Mouse (Mus musculus) spleen, adult 18-20 months (tissue): ENCODE data around the gene Slc25a10.

Experiments
- DNase-seq, 2 experiments: peaks; one replicate each; pipeline ENCODE4 v3.0.0; 2022; ENCODE audit warnings: mixed read lengths in 2 of 2

Gene Slc25a10

DNA sequence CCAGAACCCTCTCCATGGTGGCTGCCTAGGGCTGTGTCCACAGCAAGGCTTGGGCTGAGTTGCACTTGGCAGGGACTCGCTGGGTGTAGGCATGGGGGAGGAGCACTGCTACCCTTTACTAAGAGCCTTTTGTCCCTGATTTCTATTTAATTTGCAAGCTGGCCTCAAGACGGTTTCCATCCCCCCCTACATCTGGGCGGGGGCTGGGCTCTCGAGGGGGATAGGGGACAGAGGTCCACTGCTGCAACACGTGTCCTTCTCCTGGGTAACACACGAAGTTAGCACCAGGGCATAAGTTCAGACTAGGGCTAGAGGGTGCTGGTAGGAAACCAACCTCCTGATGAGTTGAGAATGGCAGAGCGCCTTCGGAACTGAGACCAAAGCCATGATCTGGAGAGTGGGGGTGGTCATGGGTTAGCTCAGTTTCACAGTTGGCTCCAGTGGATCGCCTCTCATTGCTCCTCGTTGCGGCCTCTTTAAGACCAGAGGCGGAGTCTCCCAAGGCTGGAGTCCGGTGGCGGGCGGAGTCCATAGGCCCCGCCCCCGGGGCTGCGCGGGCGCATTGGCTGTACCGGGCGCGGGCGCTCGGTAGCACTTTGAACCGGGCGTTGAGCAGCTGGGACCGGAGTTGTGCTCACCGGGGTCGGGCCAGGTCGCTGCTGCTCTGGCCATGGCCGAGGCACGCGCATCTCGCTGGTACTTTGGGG lies at the start of gene Slc25a10:
Gene Slc25a10 (plus strand): TSS at position 524 of the 707 bp plus-strand sequence.
- peak; percentile 74 to 87 for DNase-seq

DNA sequence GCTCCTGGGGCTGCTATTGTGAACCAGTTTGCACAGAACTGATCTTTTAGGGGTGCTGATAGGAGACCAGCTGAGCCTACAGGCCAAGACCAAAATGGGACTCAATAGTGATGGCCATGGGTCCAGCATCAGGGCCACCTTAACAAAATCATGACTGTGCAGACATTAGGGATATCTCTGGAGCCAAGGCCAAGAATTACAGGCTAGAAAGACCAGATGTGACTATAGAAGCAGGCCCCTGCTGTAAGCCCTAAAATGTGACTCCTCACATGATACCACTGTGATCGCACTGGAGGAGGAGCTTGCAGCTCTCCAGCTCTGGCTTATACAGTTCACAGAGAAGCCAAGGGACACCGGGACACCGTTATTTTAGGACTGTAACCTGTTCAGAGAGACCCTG lies 49.3 kb upstream of the Slc25a10 start, which contains the start of gene Tspan10:
Gene Tspan10 (plus strand): TSS at position 301 of the 400 bp plus-strand sequence.
- no peak for DNase-seq

DNA sequence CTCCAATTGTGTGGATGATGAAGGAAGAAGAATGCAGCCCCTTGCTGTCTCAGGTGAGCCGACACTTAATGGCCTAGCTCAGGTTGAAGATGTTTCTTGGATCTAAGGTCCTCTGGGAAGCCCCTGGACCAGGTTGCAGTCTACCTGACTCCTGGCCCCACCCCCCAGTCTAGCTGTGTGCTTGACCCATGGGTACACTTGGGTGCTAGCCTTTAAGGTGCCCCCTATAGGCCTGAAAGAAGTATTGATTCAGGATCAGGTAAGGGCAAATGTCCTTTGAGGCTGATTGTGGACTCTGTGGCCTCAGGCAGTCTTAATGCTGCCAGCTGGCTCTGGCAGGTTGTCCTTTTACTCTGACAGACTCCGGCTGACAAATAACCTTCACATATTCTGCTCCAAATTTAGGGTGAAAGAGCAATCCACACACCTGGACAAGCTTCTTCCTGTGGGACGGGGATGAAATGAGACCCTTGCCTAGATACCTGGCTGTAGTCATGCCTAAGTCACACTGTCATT lies 48.8 kb upstream of the Slc25a10 start:
- no peak for DNase-seq

DNA sequence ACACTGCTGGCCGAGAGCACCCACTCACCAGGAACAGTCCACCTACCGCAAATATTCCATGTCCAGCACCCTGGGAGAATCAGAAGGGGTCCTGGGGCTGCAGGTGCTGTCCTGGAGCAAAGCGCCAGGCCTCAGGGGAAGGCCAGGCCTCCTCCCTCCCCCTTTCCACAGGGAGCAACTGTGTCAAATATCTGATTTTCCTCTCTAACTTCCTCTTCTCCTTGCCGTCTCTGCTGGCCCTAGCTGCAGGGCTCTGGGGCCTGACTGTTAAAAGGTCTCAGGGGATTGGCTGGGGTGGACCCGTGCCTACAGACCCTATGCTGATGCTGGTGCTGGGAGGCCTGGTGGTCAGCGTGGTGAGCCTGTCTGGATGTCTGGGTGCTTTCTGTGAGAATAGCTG lies 47.5 kb upstream of the Slc25a10 start:
- DNase-seq, result no peak

DNA sequence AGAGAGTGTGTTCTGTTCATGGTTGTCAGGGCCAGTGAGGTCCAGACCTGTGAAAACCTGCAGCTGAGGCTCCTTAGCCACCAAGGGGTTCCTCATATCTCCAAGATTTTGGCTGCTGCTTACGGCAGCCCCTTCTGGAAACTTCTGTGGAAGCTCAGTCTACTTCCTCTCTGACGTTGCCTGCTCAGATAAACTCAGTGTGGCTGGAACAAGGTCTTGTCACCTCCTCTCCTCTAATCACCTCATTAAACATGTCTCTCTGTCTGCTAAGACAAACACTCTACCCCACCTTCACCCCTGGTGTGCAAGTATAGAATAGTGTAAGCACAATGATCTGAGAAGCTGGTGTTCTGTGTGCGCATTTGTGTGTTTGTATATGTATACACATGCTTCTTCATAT lies 46.2 kb upstream of the Slc25a10 start:
- no peak for DNase-seq

DNA sequence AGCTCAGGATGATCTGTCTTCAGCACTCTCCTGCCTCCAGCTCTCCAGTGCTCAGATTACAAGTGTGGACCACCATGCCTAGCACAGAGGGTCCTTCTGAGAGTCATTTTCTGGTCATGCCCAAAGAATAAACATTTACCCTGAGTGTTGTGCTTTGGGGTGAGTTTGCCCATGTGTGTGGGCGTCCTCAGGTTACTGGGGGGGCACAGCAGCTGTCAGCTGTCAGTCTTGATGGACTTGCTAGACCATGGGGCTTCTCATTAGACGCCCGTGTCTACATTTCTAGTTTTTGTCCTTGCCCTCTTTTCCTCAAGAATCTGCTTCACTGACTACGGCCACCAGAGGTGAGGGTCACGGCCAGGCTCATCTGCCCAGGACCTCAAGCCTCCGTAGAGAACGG lies 44.5 kb upstream of the Slc25a10 start:
- DNase-seq, result no peak

DNA sequence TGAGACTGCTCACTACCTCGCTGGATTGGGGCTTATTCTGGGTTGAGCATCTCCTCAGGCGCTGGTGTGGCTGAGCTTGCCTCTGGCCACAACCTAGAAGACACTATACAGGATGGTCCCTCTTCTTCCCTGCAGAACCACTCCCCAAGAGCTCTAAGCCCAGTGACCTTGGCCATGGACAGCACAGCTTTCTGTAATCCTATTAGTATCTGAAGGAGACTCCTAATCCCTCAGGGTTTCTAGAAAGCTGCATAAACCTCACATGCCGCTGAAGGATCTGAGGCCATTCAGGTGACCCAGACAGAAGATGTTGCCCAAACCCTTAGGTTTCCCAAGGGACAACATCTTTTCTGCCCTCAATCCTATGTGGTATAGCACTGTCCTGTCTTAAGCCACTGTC lies 39.4 kb upstream of the Slc25a10 start:
- no peak for DNase-seq

DNA sequence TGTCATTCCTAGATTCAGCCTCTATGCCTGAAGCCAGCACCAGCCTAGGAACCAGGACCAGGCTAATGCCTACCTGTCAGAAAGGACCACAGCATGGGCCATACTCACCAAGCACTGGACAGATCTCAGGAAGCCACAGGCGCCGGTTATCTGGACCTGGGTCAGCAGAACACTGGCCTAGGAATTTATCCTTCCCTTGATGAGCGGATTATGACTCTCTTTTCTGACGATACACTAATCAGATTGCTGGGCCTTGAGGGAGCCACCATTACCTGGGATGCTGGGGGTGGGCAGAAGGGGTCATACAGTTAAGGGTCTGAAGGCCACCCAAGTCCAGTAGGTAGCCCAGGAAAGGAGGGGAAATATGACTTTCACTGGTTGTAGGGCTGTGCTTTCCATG lies 38.3 kb upstream of the Slc25a10 start, which contains the start of gene Pde6g:
Gene Pde6g (minus strand): TSS at position 195 of the 400 bp plus-strand sequence.
- no peak for DNase-seq

DNA sequence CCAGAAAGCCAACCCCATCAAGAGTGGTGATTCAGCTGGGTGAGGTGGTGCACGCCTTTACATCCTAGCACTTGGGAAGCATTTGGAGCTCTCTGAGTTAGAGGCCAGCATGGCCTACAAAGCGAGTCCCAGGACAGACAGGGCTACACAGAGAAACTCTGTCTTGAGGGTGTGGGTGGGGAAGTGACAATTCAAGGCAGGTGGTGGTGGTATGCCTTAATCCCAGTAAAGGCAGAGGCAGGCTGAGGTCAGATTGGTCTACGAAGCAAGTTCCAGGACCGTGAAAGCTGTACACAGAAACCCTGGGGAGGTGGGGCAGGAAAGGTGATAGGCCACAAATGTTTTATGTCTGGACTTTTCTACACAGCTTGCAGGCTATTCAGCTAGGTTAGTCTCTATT lies 36.7 kb upstream of the Slc25a10 start:
- DNase-seq, result no peak

DNA sequence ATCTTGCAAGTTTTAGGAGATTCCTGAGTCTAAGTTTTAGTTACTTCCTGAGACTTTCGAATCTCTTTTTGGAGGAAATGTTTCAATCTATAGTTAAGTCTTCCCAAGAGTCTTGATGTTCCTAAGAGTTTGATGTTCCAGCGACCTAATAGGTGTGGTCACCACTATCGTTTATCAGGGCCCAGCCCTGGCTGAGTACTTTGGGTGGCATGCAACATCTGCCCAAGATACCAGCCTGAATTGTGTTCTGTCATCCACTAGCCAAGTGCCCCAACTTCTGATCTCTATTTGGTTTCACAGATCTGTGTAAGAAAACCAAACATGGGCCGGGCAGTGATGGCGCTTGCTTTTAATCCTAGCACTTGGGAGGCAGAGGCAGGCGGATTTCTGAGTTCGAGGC lies 36.2 kb upstream of the Slc25a10 start:
- DNase-seq, result no peak

DNA sequence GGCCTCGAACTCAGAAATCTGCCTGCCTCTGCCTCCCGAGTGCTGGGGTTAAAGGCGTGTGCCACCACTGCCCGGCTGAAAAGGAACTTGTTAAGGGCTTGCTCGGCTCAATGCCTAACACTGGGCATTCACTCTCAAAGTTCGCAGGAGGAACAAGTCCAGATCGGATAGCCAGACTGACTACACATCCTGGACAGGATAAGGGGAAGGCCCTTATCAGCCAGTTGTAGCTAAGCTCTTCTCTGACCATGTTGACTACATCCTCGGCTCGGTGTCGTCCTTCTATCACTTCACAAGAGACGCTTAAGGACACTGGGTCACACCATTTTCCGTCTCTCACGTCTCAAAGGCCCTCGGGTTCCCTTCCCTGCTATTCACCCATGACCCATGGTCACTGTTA lies 34.3 kb upstream of the Slc25a10 start:
- no peak for DNase-seq

DNA sequence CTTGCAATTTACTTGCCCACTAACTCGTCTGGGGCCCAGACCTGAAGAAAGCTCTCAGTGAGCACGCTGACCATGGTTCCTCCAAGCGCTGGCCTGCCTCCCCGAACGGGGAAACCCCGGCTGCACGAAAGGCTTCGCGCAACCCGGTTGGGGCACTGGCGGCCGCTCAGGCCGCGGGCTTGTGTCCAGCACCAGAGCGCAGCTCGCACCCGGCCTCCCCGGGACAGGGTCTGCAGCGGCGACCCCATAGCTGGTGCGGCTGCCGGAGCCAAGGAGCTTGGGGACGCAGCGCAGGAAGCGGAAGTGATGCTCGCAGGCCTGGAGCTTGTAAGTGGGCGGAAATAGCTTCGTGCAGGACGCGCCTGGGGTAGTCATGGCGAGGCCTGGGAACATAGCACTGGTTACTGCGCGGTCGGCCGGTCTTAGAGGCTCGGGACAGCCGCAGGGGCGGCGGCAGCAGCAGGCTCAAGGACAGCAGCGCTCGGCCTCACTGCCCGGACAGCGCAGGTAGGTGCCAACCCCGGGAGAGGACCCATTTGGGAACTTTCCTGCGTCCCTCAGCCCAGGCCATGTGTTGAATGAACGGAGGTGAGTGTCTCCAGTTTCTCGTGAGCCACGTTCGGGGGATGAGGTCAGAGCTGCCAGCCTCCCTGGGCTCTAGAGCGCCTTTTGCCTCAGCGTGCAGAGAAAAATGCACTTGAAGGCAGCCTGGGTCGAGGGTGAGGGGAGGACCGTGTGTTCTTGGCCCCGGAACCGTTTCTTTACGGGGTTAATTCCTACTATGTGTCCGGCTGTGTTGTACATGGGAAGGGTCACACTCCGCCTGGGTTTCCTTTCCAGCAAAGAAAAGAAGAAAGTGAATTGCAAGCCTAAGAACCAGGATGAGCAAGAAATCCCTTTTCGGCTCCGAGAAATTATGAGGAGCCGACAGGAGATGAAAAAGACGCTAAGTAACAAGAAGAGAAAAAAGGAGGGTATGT lies 33.6 kb upstream of the Slc25a10 start, which contains the start of the genes Oxld1 and Ccdc137:
Gene Oxld1 (minus strand): TSS at position 297 of the 980 bp plus-strand sequence.
Gene Ccdc137 (plus strand): TSS at position 344 of the 980 bp plus-strand sequence.
- peak; percentile 52 to 71 for DNase-seq

DNA sequence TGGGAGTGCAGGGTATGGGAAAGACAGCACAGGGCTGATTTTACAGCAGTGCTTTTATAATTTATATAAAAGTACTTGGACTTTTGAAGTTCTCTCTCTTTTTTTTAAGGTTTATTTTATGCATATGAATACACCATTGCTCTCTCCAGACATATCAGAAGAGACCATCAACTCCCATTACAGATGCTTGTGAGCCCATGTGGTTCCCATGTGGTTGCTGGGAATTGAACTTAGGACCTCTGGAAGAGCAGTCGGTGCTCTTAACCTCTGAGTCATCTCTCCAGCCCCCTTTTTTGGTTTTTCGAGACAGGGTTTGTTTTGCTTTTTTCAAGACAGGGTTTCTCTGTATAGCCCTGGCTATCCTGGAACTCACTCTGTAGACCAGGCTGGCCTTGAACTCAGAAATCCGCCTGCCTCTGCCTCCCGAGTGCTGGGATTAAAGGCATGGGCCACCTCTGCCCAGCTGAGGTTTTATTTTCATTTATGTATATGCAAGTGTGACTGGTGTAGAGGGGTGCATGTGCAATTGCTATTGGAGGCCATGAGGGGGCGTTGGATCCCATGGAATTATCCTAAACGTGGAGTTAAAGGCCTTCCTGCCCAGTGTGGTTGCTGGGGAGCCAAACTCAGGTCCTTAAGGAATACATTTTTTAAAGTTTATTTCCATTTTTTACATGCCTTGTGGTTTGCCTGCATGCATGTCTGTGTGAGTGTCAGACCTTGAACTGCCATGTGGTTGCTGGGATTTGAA lies 32.6 kb upstream of the Slc25a10 start:
- no peak for DNase-seq

DNA sequence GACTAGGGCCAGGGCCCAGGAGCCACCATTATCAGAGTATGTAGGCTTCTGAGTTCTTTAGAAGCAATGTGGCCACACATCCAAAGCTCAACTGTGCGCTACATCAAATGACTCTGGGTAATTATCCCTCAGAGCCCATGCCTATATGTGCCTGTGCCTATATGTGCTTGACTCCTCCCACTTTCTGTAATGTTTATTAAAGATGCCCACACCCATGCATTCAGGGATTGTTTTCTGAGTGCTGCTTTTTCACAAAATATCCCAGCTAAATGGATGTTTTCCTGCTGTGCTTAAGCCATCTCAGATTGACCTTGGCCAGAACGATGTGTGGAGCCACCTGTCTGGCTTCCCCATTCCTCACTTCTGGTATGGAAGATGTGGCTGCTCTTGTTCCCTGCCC lies 28.1 kb upstream of the Slc25a10 start:
- no peak for DNase-seq

DNA sequence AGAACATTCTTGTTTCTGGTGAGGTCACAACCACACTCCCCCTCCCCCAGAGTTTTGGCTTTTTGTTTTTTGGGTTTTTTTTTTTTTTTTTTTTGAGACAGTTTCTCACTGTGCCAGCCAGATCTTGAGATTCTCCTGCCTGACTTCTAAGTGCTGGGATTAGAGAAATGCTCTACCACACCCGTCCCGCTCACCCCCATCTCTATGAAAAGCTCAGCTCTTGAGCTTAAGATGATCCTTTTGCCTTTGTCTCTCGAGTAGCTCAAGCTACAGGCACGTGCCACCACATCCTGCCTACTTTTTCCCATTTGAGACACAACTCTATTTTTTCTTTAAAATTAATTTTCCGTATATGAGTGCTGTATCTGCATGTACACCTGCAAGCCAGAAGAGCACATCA lies 27.3 kb upstream of the Slc25a10 start:
- no peak for DNase-seq

DNA sequence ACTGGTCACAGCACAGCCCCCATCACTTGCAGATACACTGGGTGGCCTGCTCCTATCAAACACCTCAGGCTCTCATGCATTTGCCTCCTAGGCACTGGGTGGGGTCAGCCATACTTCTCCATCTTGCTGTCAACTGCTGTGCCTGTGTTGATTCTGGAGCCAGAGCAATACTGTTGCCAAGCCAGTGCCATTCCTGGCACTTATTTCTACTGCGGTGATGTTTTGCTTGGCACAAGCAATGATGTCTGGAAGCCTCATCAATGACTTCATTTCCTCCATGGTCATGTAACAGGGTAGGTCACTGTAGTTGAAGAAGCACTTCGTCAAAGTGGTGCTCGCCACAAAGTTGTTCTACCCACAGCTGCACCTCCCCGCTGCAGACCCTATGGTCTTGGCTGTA lies 26.1 kb upstream of the Slc25a10 start:
- DNase-seq, result no peak

DNA sequence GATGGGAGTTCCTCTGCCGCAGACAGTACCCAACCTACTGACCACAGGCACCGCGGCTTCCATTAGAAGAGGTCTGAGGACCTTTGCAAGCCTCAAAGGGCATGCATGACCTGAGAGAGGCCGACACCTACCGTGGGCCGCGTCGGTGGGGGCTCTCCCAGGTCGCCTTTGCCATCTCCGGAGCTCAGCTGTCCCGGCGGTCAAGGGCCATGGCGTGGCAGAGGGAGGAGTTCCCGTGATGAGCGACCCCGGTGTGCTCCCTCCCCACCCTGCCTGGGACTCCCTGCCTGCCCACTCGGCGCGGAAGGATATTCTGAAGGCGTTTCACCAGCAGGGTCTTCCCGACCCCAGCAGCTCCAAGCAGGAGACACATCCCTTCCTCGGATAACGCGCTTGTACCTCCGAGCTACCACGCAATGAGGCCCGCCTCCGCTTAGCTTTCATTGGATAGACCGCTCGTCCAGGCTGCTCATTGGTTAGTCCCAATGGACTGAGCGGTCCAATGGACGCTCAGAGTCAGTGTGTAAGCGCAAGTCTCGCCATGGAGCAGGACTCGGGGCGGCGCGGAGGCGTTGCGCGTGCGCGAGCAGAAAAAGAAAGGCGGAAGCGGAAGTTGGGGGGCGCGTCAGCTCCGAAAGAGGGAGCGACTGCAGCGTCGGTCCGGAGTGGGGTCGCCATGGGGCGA lies 24.4 kb upstream of the Slc25a10 start, which contains the start of gene Arl16:
Gene Arl16 (minus strand): TSS at position 557 of the 685 bp plus-strand sequence.
- DNase-seq, result peak; percentile 90

DNA sequence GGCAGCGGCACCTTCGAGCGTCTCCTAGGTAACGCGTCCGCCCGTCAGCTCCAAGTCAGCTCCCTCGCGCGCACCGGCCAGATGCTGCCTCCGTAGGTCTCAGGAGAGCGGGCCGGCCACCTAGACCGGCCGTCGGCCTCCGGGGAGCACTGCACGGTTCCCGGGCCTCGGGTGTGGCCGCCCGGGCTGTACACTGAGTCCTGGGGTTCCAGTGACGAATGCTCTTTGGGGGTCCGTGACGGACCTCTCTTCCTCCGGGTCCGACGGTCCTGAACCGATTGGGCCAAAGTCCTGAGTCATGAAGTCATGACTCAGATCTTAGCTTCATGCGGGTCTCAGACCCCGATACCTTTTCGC lies 23.9 kb upstream of the Slc25a10 start:
- no peak for DNase-seq

DNA sequence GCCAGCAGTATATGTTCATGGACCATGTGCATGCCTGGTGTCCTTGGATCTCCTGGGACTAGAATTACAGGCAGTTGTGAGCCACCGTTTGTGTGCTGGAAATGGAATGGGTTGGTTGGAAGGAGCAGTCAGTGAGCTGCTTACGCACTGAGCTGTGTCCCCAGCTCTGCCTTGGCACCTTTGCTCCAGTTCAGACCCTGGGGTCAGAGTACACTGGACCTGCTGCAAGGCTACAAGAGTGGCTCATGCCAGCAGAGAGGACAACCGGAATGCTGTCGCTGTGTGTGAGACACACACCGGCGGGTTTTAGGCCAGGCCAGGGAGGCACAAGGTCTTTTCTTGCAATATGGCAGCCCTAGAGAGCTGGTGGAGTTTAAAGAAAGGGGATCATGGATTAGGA lies 19.6 kb upstream of the Slc25a10 start:
- DNase-seq, result no peak

DNA sequence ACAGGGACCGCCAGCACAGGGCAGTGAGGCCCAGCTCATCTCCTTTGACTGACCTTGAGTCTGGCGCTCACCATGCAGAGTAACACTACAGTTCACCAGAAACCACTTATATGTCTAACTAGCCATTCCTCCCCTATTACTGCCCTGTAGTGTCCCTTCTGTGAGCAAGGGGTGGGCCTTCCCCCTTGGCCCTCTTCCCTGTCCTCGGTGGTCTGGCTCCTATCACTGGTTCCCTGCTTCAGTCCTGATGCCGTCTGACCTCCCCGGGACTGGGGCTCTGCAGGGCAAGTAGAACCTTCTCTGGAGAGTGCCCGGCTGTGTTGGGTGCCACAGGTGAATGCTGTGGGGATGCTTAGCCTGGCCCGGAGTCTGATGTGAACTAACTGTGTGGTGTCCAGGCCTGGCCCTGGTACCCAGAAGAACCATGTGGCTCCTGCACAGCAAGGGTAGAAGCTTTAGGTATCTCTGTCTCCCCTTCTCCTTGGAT lies 8.1 kb upstream of the Slc25a10 start:
- no peak for DNase-seq

DNA sequence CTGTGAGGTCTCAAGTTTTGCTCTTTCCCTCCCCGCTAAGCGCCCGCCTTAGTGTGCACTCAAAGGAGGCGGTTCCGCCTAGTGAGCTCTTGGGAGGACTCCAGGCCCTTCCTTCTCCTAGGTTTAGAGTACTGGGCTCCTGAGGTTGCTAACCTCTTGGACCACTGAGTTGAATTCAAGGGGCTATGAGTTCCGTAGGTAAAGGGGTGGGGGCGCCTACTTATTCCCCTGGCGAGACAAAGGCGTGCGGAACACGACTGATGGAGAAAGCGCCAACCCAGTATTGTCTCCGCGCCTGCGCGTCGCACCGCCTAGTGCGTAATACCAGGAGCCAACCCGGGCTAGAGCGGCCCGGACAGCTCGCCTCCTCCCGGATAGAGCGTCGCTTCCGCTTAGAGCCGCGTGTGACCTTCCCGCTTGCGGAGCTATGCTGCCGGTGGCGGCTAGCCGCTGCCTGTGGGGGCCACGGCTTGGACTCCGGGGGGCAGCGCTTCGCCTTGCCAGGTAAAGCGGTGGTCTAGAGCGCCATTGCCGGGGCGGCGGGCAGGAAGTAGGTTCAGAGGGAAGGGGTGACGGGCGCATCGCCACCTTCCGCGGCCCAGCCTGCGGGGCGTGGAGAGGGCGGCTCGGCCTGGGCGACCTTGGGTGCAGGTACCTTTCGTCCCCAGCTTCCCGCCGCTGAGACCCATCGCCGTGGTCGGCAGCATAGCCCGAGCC lies 7.2 kb upstream of the Slc25a10 start, which contains the start of gene Mrpl12:
Gene Mrpl12 (plus strand): TSS at position 349 of the 717 bp plus-strand sequence.
- DNase-seq, result peak; percentile 76 to 82
